Mouse (Mus musculus): ENCODE measurements around the gene Hist3h2a. TPM values are rescaled to one million over a fixed set of nuclear protein-coding genes. Genes with fewer than 3 reads are reported as not detected.

Hist3h2a gene
- polyA plus RNA-seq, 1 experiment from 2014 or later, result 16.1 TPM

- peaks cover 56% of the 10 kb centered on the region for H3K4me1 ChIP-seq (replicated peaks)
- H3K27me3 ChIP-seq, result peaks cover 25% of the 10 kb centered on the region
- peak overlapping the region; percentile 75 for H3K4me3 ChIP-seq (replicated peaks)
- H3K9ac ChIP-seq, result peak overlapping the region; percentile 70; the same call in 1 of the 2 replicates
- peak overlapping the region; percentile 95 for H3K4me2 ChIP-seq
- WGBS (ENCODE audit: insufficient replicate concordance), result 71% methylated on average over 6 of the region's 6 CpGs
- H3K36me3 ChIP-seq (replicated peaks), result peaks cover 28% of the 10 kb centered on the region
- H3K9me3 ChIP-seq (replicated peaks), result no peaks in the 10 kb centered on the region
- H3K27ac ChIP-seq (replicated peaks), result peak overlapping the region; percentile 100
- ATAC-seq (ENCODE audit: insufficient read depth), result no peak
Measured at GRCm38 (mm10) chr11:58958536-58958935, 4.1 kb downstream of the Hist3h2a start.

GRCm38 (mm10) chr11:58959186-58959825 is 4.8 kb downstream of the Hist3h2a start:
- H3K36me3 ChIP-seq (replicated peaks), result peaks cover 28% of the 10 kb centered on the region
- H3K4me1 ChIP-seq (replicated peaks), result peaks cover 59% of the 10 kb centered on the region
- no peaks in the 10 kb centered on the region for H3K9me3 ChIP-seq (replicated peaks)
- 16% methylated on average over 15 of the region's 15 CpGs for WGBS (ENCODE audit: insufficient replicate concordance)
- peak overlapping the region; percentile 100 for H3K27ac ChIP-seq (replicated peaks)
- no peak for ATAC-seq (ENCODE audit: insufficient read depth)
- H3K9ac ChIP-seq, result peak overlapping the region; percentile 70
- H3K27me3 ChIP-seq, result peaks cover 33% of the 10 kb centered on the region
- peak overlapping the region; percentile 95 for H3K4me2 ChIP-seq
- H3K4me3 ChIP-seq (replicated peaks), result peak overlapping the region; percentile 75

- Histone ChIP-seq H3K4me1 (replicated peaks) (peaks cover 65% of the 10 kb centered on the region), H3K4me3 (replicated peaks) (peak overlapping the region; percentile 75), H3K9me3 (replicated peaks) (no peaks in the 10 kb centered on the region), H3K9ac (peak overlapping the region; percentile 70), H3K27ac (replicated peaks) (peak overlapping the region; percentile 100), H3K36me3 (replicated peaks) (peaks cover 28% of the 10 kb centered on the region), H3K27me3 (peaks cover 33% of the 10 kb centered on the region), H3K4me2 (peak overlapping the region; percentile 95)
- WGBS (ENCODE audit: insufficient replicate concordance), result 1% methylated on average over 40 of the region's 40 CpGs
- peak; percentile 90 for ATAC-seq (ENCODE audit: insufficient read depth)
Measured at GRCm38 (mm10) chr11:58959921-58960465, 5.5 kb downstream of the Hist3h2a start.

- ATAC-seq (ENCODE audit: insufficient read depth), result no peak
- no peak overlapping the region for H3K4me3 ChIP-seq (replicated peaks)
- 57% methylated on average over 50 of the region's 50 CpGs for WGBS (ENCODE audit: insufficient replicate concordance)
- peaks cover 21% of the 10 kb centered on the region for H3K36me3 ChIP-seq (replicated peaks)
- peaks cover 72% of the 10 kb centered on the region for H3K4me1 ChIP-seq (replicated peaks)
- no peak overlapping the region for H3K4me2 ChIP-seq
- no peaks in the 10 kb centered on the region for H3K9me3 ChIP-seq (replicated peaks)
- H3K9ac ChIP-seq, result no peak overlapping the region
- peaks cover 33% of the 10 kb centered on the region for H3K27me3 ChIP-seq
- H3K27ac ChIP-seq (replicated peaks), result no peak overlapping the region
Measured at GRCm38 (mm10) chr11:58961364-58962177, 7.1 kb downstream of the Hist3h2a start.

GRCm38 (mm10) chr11:58963543-58963942 is 9.1 kb downstream of the Hist3h2a start:
- no peaks in the 10 kb centered on the region for H3K9me3 ChIP-seq (replicated peaks)
- no peak overlapping the region for H3K4me2 ChIP-seq
- no peak overlapping the region for H3K27ac ChIP-seq (replicated peaks)
- 37% methylated on average over 17 of the region's 17 CpGs for WGBS (ENCODE audit: insufficient replicate concordance)
- no peak for ATAC-seq (ENCODE audit: insufficient read depth)
- H3K9ac ChIP-seq, result no peak overlapping the region
- peaks cover 2% of the 10 kb centered on the region; the same call in 1 of the 2 replicates for H3K36me3 ChIP-seq (replicated peaks)
- H3K4me1 ChIP-seq (replicated peaks), result peaks cover 57% of the 10 kb centered on the region
- no peak overlapping the region for H3K4me3 ChIP-seq (replicated peaks)
- peaks cover 33% of the 10 kb centered on the region for H3K27me3 ChIP-seq

GRCm38 (mm10) chr11:58964216-58964615 is 9.7 kb downstream of the Hist3h2a start:
- ATAC-seq (ENCODE audit: insufficient read depth), result no peak
- no peak overlapping the region for H3K4me2 ChIP-seq
- no peak overlapping the region for H3K27ac ChIP-seq (replicated peaks)
- no peak overlapping the region for H3K4me3 ChIP-seq (replicated peaks)
- no peaks in the 10 kb centered on the region for H3K36me3 ChIP-seq (replicated peaks)
- WGBS (ENCODE audit: insufficient replicate concordance), result 69% methylated on average over 7 of the region's 7 CpGs
- peaks cover 33% of the 10 kb centered on the region for H3K27me3 ChIP-seq
- no peaks in the 10 kb centered on the region for H3K9me3 ChIP-seq (replicated peaks)
- H3K4me1 ChIP-seq (replicated peaks), result peaks cover 58% of the 10 kb centered on the region
- no peak overlapping the region for H3K9ac ChIP-seq

GRCm38 (mm10) chr11:58965001-58965760 is 10.7 kb downstream of the Hist3h2a start:
- peaks cover 57% of the 10 kb centered on the region for H3K4me1 ChIP-seq (replicated peaks)
- 38% methylated on average over 12 of the region's 12 CpGs for WGBS (ENCODE audit: insufficient replicate concordance)
- H3K27ac ChIP-seq (replicated peaks), result no peak overlapping the region
- 0 out of 2 replicates have a peak, but pooled peaks cover 2% of the 10 kb centered on the region for H3K36me3 ChIP-seq (replicated peaks)
- no peak for ATAC-seq (ENCODE audit: insufficient read depth)
- no peaks in the 10 kb centered on the region for H3K9me3 ChIP-seq (replicated peaks)
- H3K4me3 ChIP-seq (replicated peaks), result no peak overlapping the region
- H3K4me2 ChIP-seq, result no peak overlapping the region
- no peak overlapping the region for H3K9ac ChIP-seq
- peaks cover 33% of the 10 kb centered on the region for H3K27me3 ChIP-seq

- Histone ChIP-seq H3K4me1 (replicated peaks) (peaks cover 49% of the 10 kb centered on the region), H3K27me3 (peaks cover 20% of the 10 kb centered on the region), H3K9me3 (replicated peaks) (no peaks in the 10 kb centered on the region), H3K9ac (no peak overlapping the region), H3K4me3 (replicated peaks) (no peak overlapping the region), H3K36me3 (replicated peaks) (peaks cover 14% of the 10 kb centered on the region; the same call in 1 of the 2 replicates), H3K4me2 (no peak overlapping the region), H3K27ac (replicated peaks) (no peak overlapping the region)
- 81% methylated on average over 1 of the region's 1 CpGs for WGBS (ENCODE audit: insufficient replicate concordance)
- ATAC-seq (ENCODE audit: insufficient read depth), result no peak
Measured at GRCm38 (mm10) chr11:58967346-58967745, 12.9 kb downstream of the Hist3h2a start.

GRCm38 (mm10) chr11:58968551-58968950 is 14.1 kb downstream of the Hist3h2a start:
- no peak overlapping the region for H3K4me3 ChIP-seq (replicated peaks)
- H3K36me3 ChIP-seq (replicated peaks), result peaks cover 14% of the 10 kb centered on the region; the same call in 1 of the 2 replicates
- ATAC-seq (ENCODE audit: insufficient read depth), result peak; percentile 19; the same call in 1 of the 2 replicates
- no peak overlapping the region for H3K9ac ChIP-seq
- no peaks in the 10 kb centered on the region for H3K9me3 ChIP-seq (replicated peaks)
- H3K27me3 ChIP-seq, result peaks cover 8% of the 10 kb centered on the region
- H3K27ac ChIP-seq (replicated peaks), result no peak overlapping the region
- no peak overlapping the region for H3K4me2 ChIP-seq
- WGBS (ENCODE audit: insufficient replicate concordance), result 50% methylated on average over 7 of the region's 7 CpGs
- H3K4me1 ChIP-seq (replicated peaks), result peaks cover 45% of the 10 kb centered on the region

- 77% methylated on average over 8 of the region's 8 CpGs for WGBS (ENCODE audit: insufficient replicate concordance)
- peaks cover 3% of the 10 kb centered on the region; the same call in 1 of the 2 replicates for H3K27me3 ChIP-seq
- peaks cover 14% of the 10 kb centered on the region; the same call in 1 of the 2 replicates for H3K36me3 ChIP-seq (replicated peaks)
- ATAC-seq (ENCODE audit: insufficient read depth), result no peak
- H3K9ac ChIP-seq, result no peak overlapping the region
- no peak overlapping the region for H3K27ac ChIP-seq (replicated peaks)
- no peak overlapping the region for H3K4me3 ChIP-seq (replicated peaks)
- no peak overlapping the region for H3K4me2 ChIP-seq
- peaks cover 43% of the 10 kb centered on the region for H3K4me1 ChIP-seq (replicated peaks)
- no peaks in the 10 kb centered on the region for H3K9me3 ChIP-seq (replicated peaks)
Measured at GRCm38 (mm10) chr11:58969027-58969426, 14.5 kb downstream of the Hist3h2a start.
